Mouse (Mus musculus) thymus, adult 2 months (tissue): Measurements from ENCODE around the gene Fam243. TPM values are rescaled to one million over a fixed set of nuclear protein-coding genes. Genes with fewer than 3 reads are reported as not detected.

Source experiments
- DNase-seq: peaks from one replicate; pipeline ENCODE4 v3.0.0; 2021
- H3K27ac ChIP-seq: fragments of 200-500 bp; 2 replicates; pipeline ENCODE4 v1.5.1; 2012; ENCODE audit warnings: low read length, control low read depth; ENCODE audit not compliant: control insufficient read depth, insufficient read depth
- H3K27me3 ChIP-seq: fragments of 200-500 bp; 2 replicates; pipeline ENCODE4 v1.6.1; 2012; ENCODE audit warnings: mild to moderate bottlenecking, low read length, moderate library complexity, mixed read lengths; ENCODE audit not compliant: control insufficient read depth, insufficient read depth
- H3K36me3 ChIP-seq: fragments of 200-500 bp; 2 replicates; pipeline ENCODE4 v1.6.1; 2012; ENCODE audit warnings: mild to moderate bottlenecking, low read length, moderate library complexity; ENCODE audit not compliant: control insufficient read depth, insufficient read depth
- H3K4me1 ChIP-seq: fragments of 200-500 bp; replicated peaks from 2 replicates; pipeline ENCODE4 v1.6.1; 2012; ENCODE audit warnings: low read length; ENCODE audit not compliant: control insufficient read depth, insufficient read depth
- H3K4me3 ChIP-seq: fragments of 200-500 bp; 2 replicates; pipeline ENCODE4 v1.5.1; 2012; ENCODE audit warnings: mild to moderate bottlenecking, low read length, control low read depth, moderate library complexity; ENCODE audit not compliant: control insufficient read depth, insufficient read depth
- CTCF ChIP-seq: fragments of 200-500 bp; IDR thresholded peaks from 2 replicates; pipeline ENCODE4 v1.5.1; 2012; ENCODE audit warnings: mild to moderate bottlenecking, control low read depth, low read length, moderate library complexity, borderline replicate concordance; ENCODE audit not compliant: control insufficient read depth, poor library complexity, insufficient read depth; ENCODE audit errors: extremely low read depth
- POLR2A ChIP-seq: fragments of 200-500 bp; IDR thresholded peaks from 2 replicates; pipeline ENCODE4 v1.6.1; 2012; ENCODE audit warnings: mild to moderate bottlenecking, low read length, control low read depth, moderate library complexity; ENCODE audit not compliant: control insufficient read depth, poor library complexity, insufficient read depth; ENCODE audit errors: extremely low read depth
- WGBS: fragments of 180-500 bp; shearing (Covaris S2); methylation state at CpG from one replicate; pipeline ENCODE4 v1.1.7; 2018; 5-methylcytosine and 5-hydroxymethylcytosine counted together
- polyA plus RNA-seq: library from polyadenylated mRNA; depleted of rRNA; stranded (reverse); fragments of >200 nt; gene quantifications from 2 replicates; pipeline ENCODE4 v1.2.3, GENCODE M21; 2012; rRNA removed

Gene Fam243
- polyA plus RNA-seq, result 0.03 TPM in 1 of 2 replicates, not detected in the other

DNA sequence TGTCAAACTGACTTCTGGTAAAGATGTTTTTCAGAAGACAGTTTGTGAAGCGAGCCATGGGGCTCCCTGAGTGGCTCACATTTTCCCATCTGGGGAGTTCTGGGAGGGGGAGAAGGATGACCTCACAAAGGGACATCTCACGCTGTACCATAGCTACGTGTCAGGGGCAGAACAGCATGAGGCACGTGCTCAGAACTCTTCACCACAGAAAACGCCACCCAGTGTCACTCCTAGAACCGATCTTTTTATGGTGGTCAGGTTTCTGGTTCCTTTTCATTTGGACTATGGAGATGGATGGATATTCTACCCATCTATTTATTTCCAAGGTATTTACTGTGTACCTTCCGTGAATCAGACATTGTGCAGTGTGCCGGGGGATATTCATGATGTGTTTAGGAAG is at the start of gene Fam243:
TSS of gene Fam243 (minus strand) at position 101 of the 400 bp plus-strand sequence.
- WGBS, result 95% methylated on average over 8 of the region's 8 CpGs
- TF ChIP-seq CTCF (no peak), POLR2A (no peak)
- no peak within 1 kb of the TSS for H3K4me3 ChIP-seq
- H3K27ac ChIP-seq, result no peak within 1 kb of the TSS
- H3K27me3 ChIP-seq, result no peaks in the 10 kb centered on the region
- no peak for DNase-seq
- no peaks in the 10 kb centered on the region for H3K36me3 ChIP-seq
- no peaks in the 10 kb centered on the region for H3K4me1 ChIP-seq

DNA sequence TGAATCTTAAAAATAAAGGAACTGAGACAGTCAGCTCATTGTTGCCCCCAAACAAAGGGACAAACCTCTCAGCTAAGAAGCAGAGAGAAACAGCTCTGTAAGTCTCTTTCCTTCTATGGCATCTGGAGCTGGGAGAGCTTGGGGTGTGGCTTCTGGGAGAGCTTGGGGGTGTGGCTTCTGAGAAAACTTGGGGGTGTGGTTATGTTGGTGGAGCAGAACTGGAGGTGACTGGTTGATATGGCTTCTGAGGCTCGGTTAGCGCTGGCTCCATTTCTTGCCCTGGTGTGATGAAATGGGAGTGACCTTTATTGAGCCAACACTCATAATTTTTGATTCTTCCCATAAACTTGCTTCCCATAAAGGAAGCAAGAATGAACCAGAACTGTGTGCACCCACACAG is 48.0 kb upstream of the Fam243 start:
- DNase-seq, result no peak
- 79% methylated on average over 2 of the region's 2 CpGs for WGBS
- Histone ChIP-seq H3K4me3 (no peak overlapping the region), H3K36me3 (no peaks in the 10 kb centered on the region), H3K27me3 (no peaks in the 10 kb centered on the region), H3K27ac (no peak overlapping the region), H3K4me1 (no peaks in the 10 kb centered on the region)
- TF ChIP-seq POLR2A (no peak), CTCF (no peak)

DNA sequence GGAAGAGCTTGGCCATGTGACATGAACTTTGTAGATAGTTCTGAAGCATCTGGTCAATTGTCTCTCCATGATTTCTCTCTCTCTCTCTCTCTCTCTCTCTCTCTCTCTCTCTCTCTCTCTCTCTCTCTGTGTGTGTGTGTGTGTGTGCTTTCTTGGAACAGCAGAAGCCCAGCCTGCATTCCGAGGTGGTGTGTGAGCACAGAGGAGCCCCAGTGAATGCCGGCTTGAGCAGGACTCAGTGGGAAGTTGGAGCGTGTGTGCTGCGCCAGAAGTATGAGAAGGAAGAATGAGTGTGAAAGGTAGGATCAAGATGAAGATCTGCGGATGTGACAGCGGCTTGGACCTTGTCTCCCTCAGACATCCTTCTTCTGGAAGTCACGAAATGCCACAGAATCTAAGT is 44.2 kb upstream of the Fam243 start:
- 91% methylated on average over 7 of the region's 7 CpGs for WGBS
- H3K4me1 ChIP-seq, result no peaks in the 10 kb centered on the region
- no peaks in the 10 kb centered on the region for H3K36me3 ChIP-seq
- no peak for DNase-seq
- H3K27me3 ChIP-seq, result no peaks in the 10 kb centered on the region
- TF ChIP-seq CTCF, result no peak
- TF ChIP-seq POLR2A, result no peak
- H3K4me3 ChIP-seq, result no peak overlapping the region
- no peak overlapping the region for H3K27ac ChIP-seq

DNA sequence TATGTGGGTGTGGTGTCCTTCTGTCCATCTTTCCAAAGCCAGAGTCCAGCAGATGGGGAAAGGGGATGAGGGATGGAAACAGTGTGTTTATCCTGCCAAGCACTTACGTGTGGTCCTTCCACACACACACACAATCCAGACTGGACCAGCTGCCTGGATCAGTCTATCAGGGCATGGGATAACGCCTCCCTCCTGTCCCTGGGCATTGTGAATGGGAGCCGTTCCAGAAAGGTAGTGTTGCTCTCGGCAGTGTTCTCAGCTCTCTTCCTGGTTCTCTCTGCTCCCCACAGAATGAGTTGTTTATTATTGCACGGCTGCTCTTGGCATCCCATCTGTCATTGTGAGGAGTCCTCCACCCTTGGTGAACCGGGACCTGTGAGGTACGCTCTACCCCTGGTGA is 39.5 kb upstream of the Fam243 start:
- WGBS, result 88% methylated on average over 7 of the region's 7 CpGs
- DNase-seq, result no peak
- TF ChIP-seq CTCF, result no peak
- TF ChIP-seq POLR2A, result no peak
- no peaks in the 10 kb centered on the region for H3K4me1 ChIP-seq
- no peak overlapping the region for H3K27ac ChIP-seq
- H3K36me3 ChIP-seq, result no peaks in the 10 kb centered on the region
- no peak overlapping the region for H3K4me3 ChIP-seq
- H3K27me3 ChIP-seq, result no peaks in the 10 kb centered on the region

GRCm38 (mm10) chr16:92359229-92359628 is 38.0 kb upstream of the Fam243 start, which contains the start of gene Kcne1:
Gene Kcne1, minus strand, starts transcription at chr16:92359468.
- H3K4me1 ChIP-seq, result no peaks in the 10 kb centered on the region
- H3K4me3 ChIP-seq, result no peak within 1 kb of the TSS
- TF ChIP-seq CTCF, result no peak
- TF ChIP-seq POLR2A, result no peak
- no peaks in the 10 kb centered on the region for H3K36me3 ChIP-seq
- DNase-seq, result no peak
- WGBS, result 79% methylated on average over 9 of the region's 9 CpGs
- no peaks in the 10 kb centered on the region for H3K27me3 ChIP-seq
- no peak within 1 kb of the TSS for H3K27ac ChIP-seq

GRCm38 (mm10) chr16:92358734-92359133 is 37.5 kb upstream of the Fam243 start:
- no peak for TF ChIP-seq POLR2A
- no peak for TF ChIP-seq CTCF
- DNase-seq, result no peak
- Histone ChIP-seq H3K4me1 (no peaks in the 10 kb centered on the region), H3K36me3 (no peaks in the 10 kb centered on the region), H3K4me3 (no peak overlapping the region), H3K27me3 (no peaks in the 10 kb centered on the region), H3K27ac (no peak overlapping the region)
- WGBS, result 60% methylated on average over 9 of the region's 9 CpGs

DNA sequence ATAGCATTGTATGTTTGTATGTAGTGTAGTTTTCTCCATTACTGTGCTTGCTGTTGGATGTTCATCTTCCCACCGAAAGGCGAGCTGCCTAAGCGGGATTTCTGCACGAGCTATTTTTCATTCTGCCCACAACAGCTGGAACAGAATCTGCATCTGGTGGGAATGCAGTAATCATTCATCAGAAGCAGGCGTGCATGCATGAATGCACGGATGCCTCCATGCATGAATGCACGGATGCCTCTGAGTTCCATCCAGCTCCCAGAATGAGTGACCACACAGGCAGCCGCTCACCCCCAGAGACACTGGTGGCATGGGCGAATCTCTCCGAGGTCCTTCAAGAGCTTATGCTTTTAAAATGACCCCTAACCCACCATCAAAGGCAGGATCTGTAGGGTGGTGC is 36.3 kb upstream of the Fam243 start:
- no peaks in the 10 kb centered on the region for H3K36me3 ChIP-seq
- TF ChIP-seq CTCF, result no peak
- no peak for TF ChIP-seq POLR2A
- H3K27me3 ChIP-seq, result no peaks in the 10 kb centered on the region
- H3K4me1 ChIP-seq, result no peaks in the 10 kb centered on the region
- no peak for DNase-seq
- WGBS, result 92% methylated on average over 10 of the region's 10 CpGs
- H3K27ac ChIP-seq, result no peak overlapping the region
- no peak overlapping the region for H3K4me3 ChIP-seq
